Mouse (Mus musculus) erythroid progenitor cell, adult 5-6 weeks (primary cell): ENCODE data around the gene Zfp367. TPM values are rescaled to one million over a fixed set of nuclear protein-coding genes. Genes with fewer than 3 reads are reported as not detected.

Experiments used
- ATAC-seq: replicated peaks from 2 replicates; pipeline ENCODE4 v1.8.0; 2016; ENCODE audit warnings: moderate number of reproducible peaks, mild to moderate bottlenecking, moderate TSS enrichment, inconsistent platforms; ENCODE audit not compliant: poor library complexity, low FRiP score, severe bottlenecking
- total RNA-seq, 2 experiments: library from RNA; stranded (forward) in 1 of 2; stranded (reverse) in 1 of 2; fragments of 150-400 nt in 1 of 2; fragments of 186-747, 209-891 nt in 1 of 2; gene quantifications; 2 replicates each; pipeline versions ENCODE4 v1.2.3 to v1.2.4; 2015 to 2017; ENCODE audit warnings: low replicate concordance in 2 of 2

The Zfp367 gene
- 71.0 and 93.5 TPM in 2 replicates for total RNA-seq (2015; ENCODE audit: low replicate concordance)
- 103 and 120 TPM in 2 replicates for total RNA-seq (2017; ENCODE audit: low replicate concordance)

DNA sequence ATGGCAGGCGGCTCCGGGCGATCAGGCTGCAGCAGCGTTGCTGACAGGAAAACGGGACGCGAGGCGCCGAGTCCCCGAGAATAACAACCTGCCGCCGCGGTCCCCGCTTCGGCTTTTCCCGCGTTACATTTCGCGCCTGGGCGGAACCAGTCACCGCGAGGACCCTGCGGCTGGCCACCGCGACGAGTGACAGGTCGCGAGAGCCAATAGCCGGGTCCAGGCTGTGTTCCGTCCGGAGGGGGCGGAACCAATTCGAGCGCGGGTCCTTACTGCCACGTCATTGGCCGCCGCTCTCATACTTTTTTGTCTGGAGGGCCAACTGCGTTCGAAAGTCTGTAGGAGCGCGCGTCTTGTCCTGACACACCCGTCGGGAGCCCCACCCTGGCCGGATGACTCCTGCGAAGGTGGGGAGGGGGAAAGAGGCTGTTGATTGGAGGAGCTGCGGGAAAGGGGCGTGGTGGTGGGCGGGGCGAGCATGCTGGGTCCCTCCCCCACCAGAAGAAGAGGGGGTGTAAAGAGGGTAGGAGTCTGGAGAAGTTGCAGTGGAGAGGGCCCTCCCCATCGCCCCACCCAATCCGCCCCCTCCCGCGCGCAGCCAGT lies at the start of gene Zfp367:
TSS of gene Zfp367 (minus strand) at position 120 of the 600 bp plus-strand sequence.
- ATAC-seq = peak; percentile 91

DNA sequence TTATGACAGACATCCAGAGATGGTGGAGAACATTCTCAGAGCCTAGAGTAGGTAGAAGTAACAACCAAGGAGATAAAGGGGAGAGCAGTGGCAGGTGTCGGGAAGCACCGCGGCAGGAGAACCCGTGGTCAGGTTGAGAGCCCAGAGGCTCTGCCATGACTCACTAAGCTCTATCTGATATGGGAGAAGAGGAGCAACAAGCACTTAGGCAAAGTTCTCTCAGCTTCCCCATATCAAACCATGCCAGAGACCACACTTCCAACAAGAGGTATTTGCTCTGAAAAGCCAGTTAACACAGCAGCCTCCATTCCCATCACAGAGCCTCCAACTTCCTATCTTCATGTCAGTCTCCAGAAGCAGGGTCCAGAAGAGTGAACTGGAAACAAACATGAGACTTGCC lies 47.9 kb upstream of the Zfp367 start:
- no peak for ATAC-seq

DNA sequence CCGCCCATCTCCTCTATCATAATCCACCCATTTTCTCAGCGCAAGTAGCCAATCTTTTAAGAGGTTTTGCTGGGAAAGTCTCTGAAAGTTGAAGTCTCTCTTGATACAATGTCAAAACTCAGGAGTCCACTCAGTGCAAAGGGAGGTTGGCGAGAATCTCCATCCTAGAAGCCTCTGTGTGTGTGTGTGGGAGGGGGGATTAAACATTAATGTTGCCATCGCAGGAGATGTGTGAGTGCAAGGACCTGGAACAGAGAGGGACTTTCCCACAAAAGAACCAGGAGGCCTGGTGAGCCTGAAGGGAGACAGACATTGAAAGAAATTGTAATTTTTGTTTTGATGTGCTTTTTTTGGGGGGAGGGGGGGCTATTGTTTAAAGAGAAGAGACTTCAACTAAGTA lies 45.3 kb upstream of the Zfp367 start:
- no peak for ATAC-seq

DNA sequence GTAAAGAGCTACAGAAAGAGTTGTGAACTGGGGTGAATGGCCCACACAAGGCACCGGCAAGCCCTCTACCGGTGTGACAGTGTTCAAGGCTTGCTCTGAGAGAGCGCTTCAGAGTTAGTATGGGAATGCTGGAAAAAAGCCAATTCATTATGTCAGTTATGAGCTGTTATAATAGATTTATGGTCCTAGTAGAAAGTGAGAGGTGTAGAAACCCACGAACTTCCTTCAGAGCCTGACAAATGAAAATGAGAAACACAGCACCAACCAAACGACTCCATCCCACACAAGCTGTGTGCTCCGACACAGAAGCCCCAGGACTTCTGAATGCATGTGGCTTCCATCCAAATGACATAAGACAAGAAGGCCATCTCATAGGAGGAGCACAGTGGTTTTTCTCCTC lies 44.9 kb upstream of the Zfp367 start:
- ATAC-seq = no peak

DNA sequence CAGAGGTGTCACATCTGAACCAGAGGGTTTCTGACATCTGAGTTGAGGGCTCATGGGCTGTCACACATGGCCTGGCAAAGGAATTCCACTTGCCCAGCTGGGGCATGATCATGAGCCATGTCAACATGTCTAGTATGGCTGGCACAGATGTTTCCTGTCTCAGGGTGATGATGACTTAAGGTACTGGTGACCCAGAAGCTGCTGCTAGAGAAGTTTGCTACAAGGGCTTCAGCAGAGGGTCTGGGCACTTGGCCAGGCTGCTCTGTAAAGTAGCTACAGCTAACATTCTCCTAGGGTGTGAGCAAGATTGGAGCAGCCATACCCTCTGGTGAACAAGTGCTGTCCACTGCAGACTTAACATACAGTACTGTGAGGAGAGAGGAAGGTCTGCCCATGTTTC lies 34.1 kb upstream of the Zfp367 start:
- no peak for ATAC-seq

DNA sequence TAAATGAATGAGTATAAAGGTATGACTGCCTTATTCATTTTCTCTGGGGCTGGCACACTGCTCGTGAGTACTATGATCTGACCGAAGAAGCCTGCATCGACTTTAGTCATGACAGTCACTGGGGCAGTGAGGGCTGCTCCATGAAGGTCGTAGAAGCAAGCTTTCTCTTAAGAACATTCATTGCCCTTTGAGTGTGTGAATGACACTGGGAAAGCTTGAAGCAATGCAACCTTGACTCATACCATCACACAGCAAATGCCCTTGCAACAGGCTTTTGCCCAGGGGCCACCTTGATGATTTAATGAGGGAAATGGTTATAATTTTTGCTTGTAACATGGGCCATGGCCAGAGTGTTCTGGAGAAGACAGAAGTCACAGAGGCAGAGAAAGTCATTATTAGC lies 33.5 kb upstream of the Zfp367 start:
- no peak for ATAC-seq

DNA sequence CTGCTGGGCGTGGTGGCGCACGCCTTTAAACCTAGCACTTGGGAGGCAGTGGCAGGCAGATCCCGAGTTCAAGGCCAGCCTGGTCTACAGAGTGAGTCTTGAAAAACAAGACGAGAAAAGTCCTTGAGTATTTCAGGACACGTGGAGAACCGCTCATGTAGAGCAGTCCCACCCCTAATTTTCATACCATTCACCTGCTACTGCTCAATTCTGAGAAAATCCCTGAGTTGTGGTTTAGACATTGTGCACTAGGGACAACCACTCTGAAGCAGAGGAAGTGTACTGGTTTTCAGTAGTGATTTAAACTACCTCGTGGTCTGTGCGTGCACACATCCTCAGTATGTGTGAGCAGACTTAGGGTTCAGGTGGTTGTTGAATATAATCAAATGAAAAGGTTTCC lies 32.6 kb upstream of the Zfp367 start:
- ATAC-seq = no peak

DNA sequence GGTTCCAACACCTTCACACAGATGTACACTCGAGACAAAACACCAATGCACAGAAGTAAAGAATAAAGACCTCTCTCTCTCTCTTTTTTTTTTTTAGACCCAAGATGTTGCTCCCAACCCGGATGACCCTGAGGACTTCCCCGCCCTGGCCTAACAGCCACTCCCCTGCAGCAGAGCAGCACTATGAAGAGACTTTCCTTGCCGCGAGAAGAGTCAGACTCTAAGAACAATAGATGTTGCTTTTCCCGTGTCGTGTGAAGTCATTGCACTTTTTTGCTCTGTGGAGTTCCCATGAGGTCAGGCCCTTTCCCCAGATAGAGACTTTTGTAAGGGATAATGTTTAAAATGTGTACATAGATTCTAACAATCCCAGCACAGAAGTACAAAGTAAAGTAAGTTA lies 32.2 kb upstream of the Zfp367 start:
- no peak for ATAC-seq

DNA sequence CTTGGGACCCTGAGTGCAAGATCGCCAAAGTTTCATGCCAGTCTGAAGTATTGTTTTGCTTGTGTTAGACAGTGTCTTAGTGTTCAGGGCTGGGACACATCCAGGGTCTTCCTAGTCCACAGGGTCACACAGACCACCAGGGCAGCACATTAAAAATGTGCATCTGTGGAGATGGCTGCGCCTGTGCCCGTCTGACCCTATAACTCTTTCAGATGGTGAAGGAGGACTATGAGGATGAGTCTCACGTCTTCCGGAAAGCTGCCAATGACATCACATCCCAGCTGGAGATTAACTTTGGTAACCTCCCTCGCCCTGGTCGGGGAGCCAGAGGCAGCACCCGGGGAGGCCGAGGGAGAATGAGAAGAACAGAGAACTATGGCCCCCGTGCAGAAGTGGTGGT lies 31.4 kb upstream of the Zfp367 start:
- no peak for ATAC-seq

DNA sequence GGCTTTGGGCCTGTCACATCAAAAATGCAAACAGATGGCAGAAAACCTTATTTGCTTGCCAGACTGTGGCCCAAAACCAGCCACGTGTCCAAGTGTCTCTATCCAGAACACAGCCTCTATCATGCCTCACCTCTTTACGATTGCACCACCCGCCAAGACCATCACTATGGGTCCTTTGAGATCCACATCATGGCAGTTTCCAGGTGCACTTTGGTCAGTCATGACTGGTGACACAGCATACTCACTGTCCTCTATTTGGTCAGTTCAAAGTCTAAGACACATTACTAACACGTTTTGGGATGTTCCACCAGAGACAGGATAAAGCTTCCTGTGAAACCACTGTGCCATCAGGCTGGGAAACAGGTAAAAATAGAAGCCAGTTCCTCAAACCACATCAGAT lies 30.6 kb upstream of the Zfp367 start:
- no peak for ATAC-seq

DNA sequence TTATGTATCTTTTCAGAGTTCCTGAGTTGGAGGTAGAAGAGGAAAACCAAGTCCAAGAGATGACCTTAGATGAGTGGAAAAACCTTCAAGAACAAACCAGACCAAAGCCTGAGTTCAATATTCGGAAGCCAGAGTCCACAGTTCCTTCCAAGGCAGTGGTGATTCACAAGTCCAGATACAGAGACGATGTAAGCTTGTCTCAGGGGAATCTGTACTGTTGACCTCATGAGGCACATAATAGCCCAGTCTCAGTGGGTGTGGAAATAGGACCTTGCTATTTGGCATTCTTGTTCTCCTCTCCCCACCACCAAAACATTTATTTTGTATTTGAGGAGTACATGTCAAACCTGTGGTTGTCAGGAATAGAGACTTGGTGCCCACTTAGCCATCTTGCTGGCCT lies 29.1 kb upstream of the Zfp367 start:
- no peak for ATAC-seq

DNA sequence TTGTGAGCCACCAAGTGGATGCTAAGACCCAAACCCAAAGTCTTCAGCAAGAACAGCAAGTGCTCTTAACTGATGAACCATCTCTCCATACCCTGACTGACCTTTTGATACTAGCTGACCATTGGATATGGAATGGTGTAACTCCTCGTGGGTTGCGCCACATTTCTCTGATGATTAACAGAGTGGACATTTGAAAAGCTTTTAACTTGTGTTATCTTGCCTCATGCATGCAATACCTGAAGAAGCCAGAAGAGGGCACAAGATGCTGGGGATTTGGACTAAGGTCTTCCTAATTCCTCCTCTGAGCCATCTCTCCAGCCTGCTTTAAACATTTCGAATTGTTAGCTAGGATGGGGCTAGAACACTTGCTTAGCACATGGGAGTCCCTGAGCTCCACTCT lies 27.9 kb upstream of the Zfp367 start:
- 0 out of 2 replicates have a peak, but pooled peaks have one; percentile 55 for ATAC-seq

DNA sequence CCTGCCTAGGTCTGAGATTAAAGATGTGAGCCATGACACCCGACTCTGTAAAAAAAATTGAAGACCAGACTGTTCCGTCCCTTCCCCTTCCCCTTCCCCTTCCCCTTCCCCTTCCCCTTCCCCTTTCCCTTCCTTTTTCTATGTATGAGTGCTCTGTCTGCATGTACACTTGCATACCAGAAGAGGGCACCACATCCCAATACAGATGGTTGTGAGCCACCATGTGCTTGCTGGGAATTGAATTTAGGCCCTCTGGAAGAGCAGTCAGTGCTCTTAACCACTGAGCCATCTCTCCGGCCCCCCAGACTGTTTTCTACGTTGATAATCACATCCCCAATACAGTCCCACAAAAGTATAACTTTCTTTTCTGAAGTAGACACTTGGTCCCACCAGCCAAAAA lies 27.3 kb upstream of the Zfp367 start:
- no peak for ATAC-seq

DNA sequence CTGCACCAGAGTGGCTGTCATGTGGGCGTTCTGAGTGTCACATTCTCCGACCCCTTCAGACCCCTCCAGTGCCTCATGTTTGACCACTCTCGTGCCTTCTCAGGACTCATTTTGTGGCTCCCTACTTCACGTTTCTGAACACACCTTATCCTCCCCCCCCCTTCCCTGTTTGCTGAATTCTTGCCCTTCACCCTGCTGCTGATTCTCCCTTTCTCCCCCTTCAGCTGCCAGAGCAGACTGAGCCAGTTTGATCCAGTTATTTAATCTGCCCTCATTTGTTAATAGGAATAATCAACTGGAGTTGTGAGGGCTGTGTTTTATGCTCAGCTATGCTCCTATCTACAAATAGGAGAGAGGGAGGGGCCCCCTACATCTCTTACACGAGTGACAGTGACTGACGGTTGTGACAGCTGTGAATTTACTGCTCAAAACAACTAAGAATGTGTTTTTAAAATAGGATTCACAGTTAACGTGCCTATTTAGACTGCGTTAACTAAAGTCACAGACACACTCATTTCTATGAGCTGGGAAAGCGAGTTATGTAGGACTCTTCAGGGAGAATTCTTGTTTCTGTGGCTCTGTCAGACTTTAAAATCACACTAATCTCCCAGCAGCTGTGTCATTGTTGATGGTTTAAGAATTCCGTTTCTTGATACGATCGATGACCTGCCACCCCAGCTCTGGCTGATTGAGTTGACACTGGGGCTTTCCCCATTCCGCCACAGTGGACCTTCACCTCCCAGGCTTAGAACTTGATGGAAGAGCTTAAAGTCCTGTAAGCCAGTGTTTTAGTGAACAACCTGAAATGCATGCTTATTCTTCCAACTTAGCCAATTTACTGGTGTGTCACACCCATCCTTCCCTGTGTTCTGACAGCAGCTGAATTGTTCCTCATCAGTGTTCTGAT lies 26.0 kb upstream of the Zfp367 start:
- no peak for ATAC-seq

DNA sequence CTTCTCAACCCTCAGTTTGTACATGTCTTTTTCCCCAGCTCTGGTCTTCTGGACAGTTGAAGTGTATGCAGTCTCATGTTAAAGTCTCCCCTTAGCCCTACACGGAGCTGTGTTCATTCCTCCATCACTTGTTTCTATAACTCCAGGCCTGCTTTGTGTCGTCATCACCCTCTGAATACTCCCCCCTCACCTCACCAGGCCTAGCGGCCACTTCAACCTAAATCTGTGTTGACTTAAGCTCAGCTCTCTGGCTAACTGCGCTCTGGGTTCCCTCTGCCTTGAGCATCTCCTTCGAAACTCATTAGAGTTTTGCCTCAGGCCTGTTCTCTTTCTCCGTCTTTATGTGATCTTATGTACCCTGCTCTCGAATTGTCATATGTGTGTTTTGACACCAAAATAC lies 25.0 kb upstream of the Zfp367 start:
- no peak for ATAC-seq

DNA sequence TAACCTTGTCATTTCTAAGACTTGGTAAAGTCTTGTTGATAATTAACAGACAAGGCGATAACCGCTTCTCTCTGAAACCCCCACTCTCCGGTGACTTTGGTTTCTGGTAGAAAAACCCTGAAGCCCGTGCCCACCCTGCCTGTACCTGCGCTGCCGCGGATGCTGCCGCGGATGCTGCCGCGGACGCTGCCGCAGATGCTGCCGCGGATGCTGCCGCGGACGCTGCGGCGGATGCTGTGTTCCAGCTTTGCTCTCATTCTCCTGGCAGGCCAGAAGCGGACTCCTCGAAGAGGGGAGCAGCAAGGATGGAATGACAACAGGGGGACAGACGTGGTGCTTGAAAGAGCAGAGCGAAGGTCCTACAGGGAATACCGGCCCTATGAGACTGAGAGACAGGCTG lies 16.7 kb upstream of the Zfp367 start:
- no peak for ATAC-seq

DNA sequence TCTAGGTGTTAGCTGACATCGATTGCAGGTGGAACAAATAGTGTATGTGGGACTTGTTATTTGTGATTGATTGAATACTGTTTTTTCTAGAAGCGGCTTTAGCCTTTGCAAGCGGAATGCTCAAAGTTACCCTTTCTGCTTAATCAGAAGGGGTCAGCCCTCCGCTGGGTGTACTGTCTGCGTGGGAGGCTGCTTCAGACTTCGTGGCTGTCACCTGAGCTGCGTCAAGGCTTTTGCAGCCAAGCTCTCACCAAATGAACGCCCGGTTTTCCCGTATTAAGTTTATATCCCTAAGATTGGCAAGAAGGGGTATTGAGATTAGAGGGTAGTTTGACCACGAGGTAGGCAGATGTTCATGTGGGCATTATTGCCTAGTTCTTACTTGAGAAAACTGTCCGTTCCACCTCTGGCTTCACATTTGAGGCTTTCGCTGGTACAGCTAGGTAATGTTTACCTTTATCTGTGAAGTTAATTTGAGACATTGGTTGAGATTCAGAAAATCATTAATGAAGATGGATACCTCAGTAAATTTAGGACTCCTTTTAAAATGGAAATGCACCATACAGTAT lies 10.2 kb upstream of the Zfp367 start:
- ATAC-seq = no peak

DNA sequence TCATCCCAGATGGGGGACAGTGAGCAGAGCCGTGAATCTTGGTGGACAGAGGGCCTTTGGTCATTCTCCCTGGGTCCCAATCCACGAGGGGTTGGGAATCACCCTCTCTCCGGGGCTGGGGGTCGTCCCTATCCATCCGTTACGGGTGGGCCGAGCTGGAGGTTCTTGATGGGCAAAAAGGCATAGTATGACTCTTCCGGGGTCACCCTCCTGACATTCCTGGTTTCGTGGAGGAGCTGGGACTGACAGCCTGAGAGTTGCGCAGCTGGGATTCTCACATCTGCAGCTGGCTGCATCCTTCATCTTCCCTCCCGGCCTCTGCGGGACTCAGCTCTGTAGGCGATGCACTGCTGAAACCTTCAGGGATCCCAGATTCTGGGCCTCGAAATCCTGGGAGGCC lies 9.6 kb upstream of the Zfp367 start:
- no peak for ATAC-seq

DNA sequence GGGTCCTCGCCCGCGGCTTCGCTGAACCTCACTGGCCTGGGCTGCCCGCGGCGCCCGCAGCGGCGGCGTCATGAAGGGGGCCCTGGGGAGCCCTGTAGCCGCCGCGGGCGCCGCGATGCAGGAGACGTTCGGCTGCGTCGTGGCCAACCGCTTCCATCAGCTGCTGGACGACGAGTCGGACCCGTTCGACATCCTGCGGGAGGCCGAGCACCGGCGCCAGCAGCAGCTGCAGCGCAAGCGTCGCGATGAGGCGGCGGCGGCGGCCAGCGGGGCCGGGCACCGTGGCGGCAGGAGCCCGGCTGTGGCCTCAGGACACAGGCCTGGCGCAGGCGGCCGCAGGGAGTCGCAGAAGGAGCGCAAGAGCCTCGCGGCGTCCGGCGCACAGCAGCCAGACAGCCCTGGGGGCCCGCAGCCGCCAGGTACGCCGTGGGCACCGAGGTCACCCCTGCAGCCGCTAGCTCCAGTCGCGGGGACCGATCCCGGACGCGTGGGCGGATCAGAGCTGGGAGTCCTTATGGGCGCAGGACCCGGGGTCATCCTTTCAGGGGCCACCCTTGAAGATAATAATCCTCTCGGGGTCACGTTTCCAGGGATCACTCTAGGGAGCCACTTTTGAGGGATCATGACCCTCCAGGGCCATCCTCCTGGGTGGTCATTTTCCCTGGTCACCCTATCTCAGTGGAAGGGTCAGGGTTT lies 9.1 kb upstream of the Zfp367 start:
- ATAC-seq = peak; percentile 45

DNA sequence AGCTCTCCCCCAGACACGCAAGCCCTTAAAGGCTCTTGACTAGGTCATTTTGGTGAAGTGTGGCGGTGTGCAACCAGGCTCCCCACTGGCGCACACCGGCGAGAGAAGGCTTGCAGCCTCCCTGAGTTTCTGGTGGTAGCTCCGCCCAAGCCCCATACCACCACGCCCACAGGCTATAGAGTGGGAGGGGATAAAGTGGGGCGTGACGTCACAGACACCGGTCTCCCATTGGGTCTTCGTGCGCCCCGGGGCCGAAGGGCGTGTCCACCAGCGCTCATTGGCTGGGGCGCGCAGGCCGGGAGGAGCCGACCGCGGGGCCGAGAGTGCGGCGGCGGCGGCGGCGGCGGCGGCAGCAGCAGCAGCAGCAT lies 8.5 kb upstream of the Zfp367 start, which contains the start of gene Habp4:
TSS of gene Habp4 (plus strand) at position 277 of the 368 bp plus-strand sequence.
- ATAC-seq = peak; percentile 99
